Mouse (Mus musculus) CD4-positive helper T cell, adult 2 months (primary cell): ENCODE results near the gene Prkar2b.
A peak's percentile ranks its signal among the peaks of the same experiment; 100 is the strongest.

Experiments
- DNase-seq: peaks from one replicate; pipeline ENCODE4 v3.0.0-alpha.2; 2012; ENCODE audit warnings: low read depth, missing footprints, low spot score

The Prkar2b gene

GRCm38 (mm10) chr12:32061090-32061930, at the start of gene Prkar2b:
Gene Prkar2b (minus strand): TSS chr12:32061296.
- DNase-seq: peak; percentile 91

- DNase-seq: no peak
Observed at GRCm38 (mm10) chr12:32109201-32109600, 48.1 kb upstream of the Prkar2b start.

GRCm38 (mm10) chr12:32104955-32105521, 43.9 kb upstream of the Prkar2b start:
- DNase-seq: no peak

DNA sequence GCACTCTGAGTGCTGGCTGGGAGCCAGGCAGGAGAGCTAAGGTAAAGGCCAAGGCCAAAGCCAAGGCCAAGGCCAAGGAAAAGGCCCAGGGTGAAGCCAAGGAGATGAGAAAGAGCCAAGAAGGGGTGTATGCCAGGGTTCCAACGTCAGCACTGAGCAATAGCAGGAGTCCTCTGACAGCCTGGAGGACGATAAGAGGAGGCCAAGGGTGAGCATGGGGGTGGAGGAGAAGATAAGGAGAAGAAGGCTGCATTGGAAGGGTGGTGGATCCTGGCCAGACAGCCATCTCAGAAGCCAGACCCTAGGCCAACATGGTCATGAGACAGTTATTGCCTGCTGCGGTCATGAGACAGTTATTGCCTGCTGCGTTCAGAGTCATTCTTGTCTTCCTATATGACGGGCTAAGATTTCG, 43.4 kb upstream of the Prkar2b start:
- no peak for DNase-seq

DNA sequence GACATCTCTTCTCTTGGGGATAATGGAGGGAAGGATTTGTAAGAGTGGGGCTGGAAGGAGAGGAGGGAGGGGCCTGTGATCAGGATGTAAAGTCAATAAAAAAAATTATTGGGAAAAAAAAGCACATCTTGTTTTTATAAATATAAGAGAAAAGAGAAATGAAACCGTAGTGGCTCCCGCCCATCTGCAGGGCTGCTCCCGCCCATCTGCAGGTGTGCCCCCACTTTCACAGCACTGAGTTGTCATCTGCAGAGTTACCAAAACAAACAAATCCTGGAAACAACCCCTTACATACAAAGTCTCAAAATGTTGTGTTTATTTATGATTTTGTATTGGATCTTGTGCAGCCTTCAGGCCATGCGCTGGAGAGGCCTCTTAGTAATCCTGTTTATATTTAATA, 40.2 kb upstream of the Prkar2b start:
- no peak for DNase-seq

DNA sequence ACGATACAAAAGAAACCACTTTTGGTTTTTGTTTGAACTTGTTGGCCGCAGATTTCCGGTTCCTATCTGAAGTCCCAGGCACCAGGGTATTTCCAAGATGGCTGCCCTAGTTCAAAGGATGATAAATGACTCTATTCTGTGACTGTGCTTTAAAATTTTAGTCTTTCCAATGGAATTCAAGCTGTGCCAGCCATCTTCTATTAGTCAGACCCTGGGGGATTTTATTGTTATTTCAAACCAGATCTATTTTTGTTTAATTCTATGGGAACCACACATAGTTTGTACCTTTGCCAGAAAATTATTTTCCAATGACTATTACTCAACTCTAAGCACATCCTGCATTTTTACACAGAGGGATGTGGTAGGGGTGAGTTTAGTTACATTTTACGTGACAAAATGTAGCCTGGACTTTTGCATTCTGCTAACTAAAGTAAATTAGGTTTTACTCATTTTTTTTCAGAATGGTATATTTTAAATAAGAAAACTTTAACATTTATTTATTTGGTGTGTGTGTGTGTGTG, 38.6 kb upstream of the Prkar2b start:
- no peak for DNase-seq

GRCm38 (mm10) chr12:32098596-32098995, 37.5 kb upstream of the Prkar2b start:
- DNase-seq: no peak

GRCm38 (mm10) chr12:32097107-32097506, 36.0 kb upstream of the Prkar2b start:
- no peak for DNase-seq

DNA sequence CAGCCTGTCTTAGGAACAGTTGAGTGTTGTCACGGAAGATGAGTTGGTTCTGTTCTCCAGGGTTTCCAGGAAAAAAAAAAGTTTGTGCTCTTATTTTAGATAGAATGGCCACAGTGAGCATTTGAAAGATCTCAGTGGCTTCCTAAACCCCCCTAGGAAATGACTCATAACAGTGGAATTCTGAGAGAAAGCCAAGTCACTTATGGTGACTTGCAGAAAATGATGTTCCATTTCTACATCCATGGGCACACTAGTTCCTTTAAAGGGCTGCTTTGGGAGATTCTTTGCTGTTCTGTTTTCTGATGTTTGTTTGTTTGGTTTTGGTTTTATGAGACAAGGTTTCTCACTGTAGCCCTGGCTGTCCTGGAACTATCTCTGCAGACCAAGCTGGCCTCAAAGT, 34.1 kb upstream of the Prkar2b start:
- no peak for DNase-seq

- DNase-seq: no peak
Observed at GRCm38 (mm10) chr12:32092452-32092851, 31.4 kb upstream of the Prkar2b start.

DNA sequence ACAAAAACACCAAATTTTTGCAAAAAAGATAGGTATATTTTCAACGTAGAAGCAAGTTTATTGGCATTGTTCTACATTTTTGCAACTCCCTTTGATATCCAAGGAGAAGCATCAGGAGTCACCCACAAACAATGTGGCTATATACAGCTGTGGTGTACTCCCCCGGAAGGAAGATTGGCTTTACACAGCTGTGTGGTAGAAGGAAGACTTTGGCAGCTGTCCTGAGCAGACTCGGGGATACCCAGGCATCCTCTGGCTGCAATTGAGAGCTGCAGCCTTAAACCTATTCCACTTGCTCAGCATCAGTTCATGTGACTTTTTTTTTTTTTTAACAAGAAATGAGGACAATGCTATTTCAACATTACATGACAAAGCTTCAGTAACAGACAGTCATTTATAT, 27.5 kb upstream of the Prkar2b start:
- no peak for DNase-seq

GRCm38 (mm10) chr12:32087339-32087738, 26.2 kb upstream of the Prkar2b start:
- no peak for DNase-seq

DNA sequence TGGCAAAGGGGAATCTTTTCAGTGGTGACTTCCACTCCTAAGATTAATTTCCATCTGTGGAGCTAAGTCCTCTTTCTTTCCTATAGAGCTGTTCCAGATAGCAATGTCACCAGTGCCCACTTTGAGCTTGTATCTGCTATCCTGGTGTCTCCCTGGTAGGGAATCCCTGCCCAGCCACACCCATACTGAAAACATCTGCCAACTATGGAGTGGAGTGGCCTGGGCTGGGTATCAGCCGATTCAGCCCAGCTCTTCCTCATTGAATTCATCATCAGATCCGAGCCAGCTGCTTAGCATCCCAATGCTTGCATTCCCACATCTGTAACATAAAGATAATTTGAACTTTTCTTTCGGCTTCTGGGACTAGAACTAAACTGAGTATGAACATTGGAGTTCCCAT, 25.8 kb upstream of the Prkar2b start:
- DNase-seq: no peak

- DNase-seq: no peak
Observed at GRCm38 (mm10) chr12:32085856-32086255, 24.8 kb upstream of the Prkar2b start.

DNA sequence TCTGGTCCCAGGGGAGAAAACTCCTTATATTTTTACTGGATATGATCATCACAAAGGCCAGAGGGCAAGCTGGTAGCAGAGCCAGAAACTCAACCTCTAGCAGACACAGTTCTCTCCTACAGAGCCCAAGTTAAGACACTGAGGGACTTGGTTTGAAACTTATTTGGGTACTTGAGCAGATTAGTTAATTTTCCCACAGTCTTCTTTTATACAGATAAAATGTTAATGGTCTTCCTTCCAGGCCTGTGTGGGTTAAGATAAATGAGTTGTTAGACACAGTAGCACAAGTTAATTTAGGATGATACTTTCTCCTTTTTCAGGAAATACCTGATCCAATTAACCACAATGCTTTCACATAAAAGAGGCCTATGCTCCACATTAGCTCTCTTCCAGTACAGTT, 24.1 kb upstream of the Prkar2b start:
- DNase-seq: no peak

DNA sequence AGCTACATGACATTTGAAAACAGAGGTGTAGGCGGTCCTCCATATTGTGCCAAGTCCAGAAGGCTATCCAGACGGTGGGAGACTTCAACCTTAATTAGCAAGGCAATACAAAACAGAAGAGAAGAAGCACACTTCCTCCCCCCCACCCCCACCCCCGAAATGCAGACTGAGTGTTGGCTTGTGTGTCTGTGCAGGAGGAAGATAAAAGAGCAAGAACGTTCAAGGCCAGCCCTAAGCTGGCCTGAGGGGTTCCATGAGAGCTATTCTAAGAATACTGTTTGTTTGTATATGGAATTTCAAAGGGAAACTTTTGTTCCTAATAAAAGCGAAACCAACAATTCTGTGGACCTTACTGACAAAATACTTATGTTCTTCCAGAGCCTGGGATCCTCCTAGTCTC, 23.5 kb upstream of the Prkar2b start:
- no peak for DNase-seq

DNA sequence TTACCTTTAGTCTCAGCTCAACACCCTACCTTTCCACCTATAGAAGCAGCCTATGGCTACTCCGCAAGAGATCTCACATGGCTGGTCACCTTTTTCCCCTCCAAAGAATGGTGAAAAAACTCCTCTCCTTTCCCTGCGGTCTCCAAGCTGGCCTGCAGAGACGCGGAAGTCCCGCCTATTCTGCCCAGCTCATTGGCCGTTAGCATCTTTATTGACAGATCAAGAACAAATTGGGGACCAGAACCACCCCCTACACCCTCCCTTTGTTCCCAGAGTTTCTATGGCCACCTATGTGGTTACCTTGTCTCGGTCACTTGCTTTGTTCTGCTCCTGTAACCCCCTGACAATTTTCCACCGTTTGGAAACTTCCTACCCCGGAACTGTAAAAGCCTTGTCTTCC, 19.6 kb upstream of the Prkar2b start:
- DNase-seq: no peak

DNA sequence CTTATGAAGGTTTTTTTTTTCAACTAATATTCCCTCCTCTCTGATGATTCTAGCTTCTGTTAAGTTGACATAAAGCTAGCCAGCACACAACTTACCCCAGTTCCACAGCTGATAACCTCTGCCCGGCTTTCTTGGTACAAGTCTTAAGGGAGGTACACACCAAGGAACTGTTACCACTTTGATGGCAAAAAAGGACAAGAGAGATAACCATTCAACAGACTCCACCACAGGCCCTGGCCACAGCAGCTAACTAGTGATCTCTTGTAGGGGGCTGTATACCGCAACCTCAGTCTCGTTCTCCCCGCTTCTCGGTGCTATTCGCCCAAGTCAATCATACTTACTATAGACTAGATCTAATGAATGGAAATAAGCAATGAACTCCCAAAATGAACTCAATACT, 16.3 kb upstream of the Prkar2b start:
- DNase-seq: no peak

GRCm38 (mm10) chr12:32075831-32076715, 15.0 kb upstream of the Prkar2b start:
- DNase-seq: no peak

DNA sequence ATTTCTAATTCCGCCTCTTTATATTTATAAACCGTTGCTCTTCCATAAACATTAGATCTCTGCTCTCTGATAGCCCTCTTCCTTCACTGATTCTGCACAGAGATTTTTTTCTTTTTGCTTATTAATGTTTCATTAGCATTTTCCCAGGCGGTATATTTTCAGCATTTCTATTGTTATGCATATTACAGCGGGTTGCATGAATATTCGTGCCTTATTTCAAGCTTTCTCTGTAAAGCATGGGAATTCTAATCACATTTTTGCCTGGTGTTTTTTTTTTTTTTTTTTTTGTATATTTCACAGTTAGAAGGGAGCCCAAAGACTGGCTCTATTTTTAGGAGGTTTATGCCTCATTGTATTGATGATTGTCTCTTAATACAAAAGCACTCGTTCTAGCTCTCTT, 13.2 kb upstream of the Prkar2b start:
- DNase-seq: no peak

DNA sequence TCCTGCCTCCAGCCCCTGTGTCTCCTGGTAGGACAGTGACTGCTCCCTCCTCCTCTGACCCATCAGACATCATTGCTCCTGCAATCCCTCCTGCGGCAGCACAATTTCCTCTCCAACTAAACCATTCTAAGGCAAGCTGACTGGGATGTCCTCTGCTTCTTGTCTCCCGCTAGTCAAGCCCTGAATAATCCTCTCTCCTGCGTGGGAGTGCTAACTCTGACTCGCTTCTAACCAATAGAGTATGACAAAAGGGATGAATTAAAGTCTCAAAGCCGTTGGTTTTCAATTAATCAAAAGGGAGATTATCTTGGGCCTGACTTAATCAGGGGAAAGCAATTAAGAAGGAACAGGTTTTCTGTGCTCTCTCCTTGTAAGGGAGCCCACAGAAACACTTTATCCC, 4.9 kb upstream of the Prkar2b start:
- no peak for DNase-seq
